Mouse (Mus musculus) c-Kit-positive CD71-positive TER-119-positive erythroid progenitor cells, embryonic 14.5 days (primary cell): ENCODE measurements around the gene Agmat.

Source experiments
- DNase-seq: peaks from one replicate; pipeline ENCODE4 v3.0.0-alpha.2; 2013; ENCODE audit warnings: low spot score

The Agmat gene

GRCm38 (mm10) chr4:141746578-141747346, at the start of gene Agmat:
TSS of gene Agmat (plus strand) at chr4:141746672.
- no peak for DNase-seq

- no peak for DNase-seq
Measured at GRCm38 (mm10) chr4:141704625-141705024, 41.8 kb upstream of the Agmat start.

GRCm38 (mm10) chr4:141705331-141705730, 41.1 kb upstream of the Agmat start:
- no peak for DNase-seq

- DNase-seq = no peak
Measured at GRCm38 (mm10) chr4:141708005-141708404, 38.5 kb upstream of the Agmat start.

GRCm38 (mm10) chr4:141708971-141709370, 37.5 kb upstream of the Agmat start:
- DNase-seq = no peak

GRCm38 (mm10) chr4:141711250-141711649, 35.2 kb upstream of the Agmat start:
- DNase-seq = no peak

GRCm38 (mm10) chr4:141713598-141714142, 32.8 kb upstream of the Agmat start:
- DNase-seq = no peak

- no peak for DNase-seq
Measured at GRCm38 (mm10) chr4:141715027-141715426, 31.4 kb upstream of the Agmat start.

GRCm38 (mm10) chr4:141717633-141718032, 28.8 kb upstream of the Agmat start:
- DNase-seq = no peak

- no peak for DNase-seq
Measured at GRCm38 (mm10) chr4:141719304-141719703, 27.2 kb upstream of the Agmat start.

GRCm38 (mm10) chr4:141720761-141721523, 25.5 kb upstream of the Agmat start:
- DNase-seq = no peak

- DNase-seq = peak; percentile 11
Measured at GRCm38 (mm10) chr4:141721961-141722360, 24.5 kb upstream of the Agmat start.

GRCm38 (mm10) chr4:141722731-141723672, 23.5 kb upstream of the Agmat start, which contains the start of gene Ddi2:
TSS of gene Ddi2 (minus strand) at chr4:141723419.
- DNase-seq = peak; percentile 83

GRCm38 (mm10) chr4:141723673-141724068, 22.8 kb upstream of the Agmat start:
- no peak for DNase-seq

- DNase-seq = no peak
Measured at GRCm38 (mm10) chr4:141724594-141724993, 21.9 kb upstream of the Agmat start.

GRCm38 (mm10) chr4:141725277-141725676, 21.2 kb upstream of the Agmat start:
- no peak for DNase-seq

GRCm38 (mm10) chr4:141725738-141726137, 20.7 kb upstream of the Agmat start:
- DNase-seq = no peak

- no peak for DNase-seq
Measured at GRCm38 (mm10) chr4:141729266-141729665, 17.2 kb upstream of the Agmat start.

GRCm38 (mm10) chr4:141730401-141730800, 16.1 kb upstream of the Agmat start:
- DNase-seq = no peak

- no peak for DNase-seq
Measured at GRCm38 (mm10) chr4:141731766-141732165, 14.7 kb upstream of the Agmat start.

GRCm38 (mm10) chr4:141734446-141735205, 11.8 kb upstream of the Agmat start:
- DNase-seq = peak; percentile 90
